Mouse (Mus musculus): ENCODE measurements around the gene 4930562C15Rik.

- no peak for TF ChIP-seq CTCF (conservative IDR thresholded peaks at IDR 0.05; ENCODE audit: insufficient read depth, insufficient read length, low read depth, low read length)
- no peak for TF ChIP-seq POLR2A (IDR thresholded peaks at IDR 0.05; ENCODE audit: low read depth, low read length)
Observed at GRCm38 (mm10) chr16:4903491-4904102, 68.4 kb downstream of the 4930562C15Rik start.

Data from kidney, adult 2 months (tissue).